Comparison of ENCODE assay signal across 14 mouse cellular contexts in the genomic region with DNA sequence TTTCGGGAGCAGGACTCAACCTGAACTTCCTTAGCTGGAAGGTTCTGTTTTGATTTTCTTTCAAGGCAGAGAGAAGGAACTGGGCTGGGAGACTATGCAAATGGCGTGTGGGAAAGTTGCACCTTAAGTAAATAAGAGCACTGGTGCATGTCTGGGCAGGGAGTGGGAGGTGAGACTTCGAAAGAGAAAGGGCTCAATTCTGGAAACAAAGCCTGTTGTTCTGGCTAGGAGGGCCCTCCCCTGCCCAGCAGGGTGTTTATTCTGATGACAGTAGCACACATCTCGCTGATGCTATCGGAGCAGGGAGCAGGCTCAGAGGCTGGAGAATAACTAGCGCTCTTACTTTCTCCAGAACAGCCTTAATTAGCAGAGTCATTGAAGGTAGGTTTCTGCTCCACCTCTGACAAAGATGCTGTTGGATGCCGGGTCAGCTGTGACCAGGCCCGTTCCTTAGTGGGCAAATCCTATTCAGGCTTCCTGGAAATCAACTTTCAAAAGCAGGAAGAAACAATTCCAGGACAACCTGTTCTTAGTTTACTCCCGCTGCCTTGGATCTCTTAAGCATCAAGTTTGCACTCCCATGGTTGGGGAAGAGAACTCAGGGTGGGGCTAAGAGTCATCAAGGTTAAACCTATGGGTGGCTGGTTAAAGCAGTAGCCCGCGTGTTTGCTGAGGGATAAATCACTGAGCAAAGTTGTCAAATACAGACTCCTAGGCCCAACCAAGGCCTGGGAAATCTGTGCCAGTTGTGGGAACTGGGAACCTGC. TPM values are rescaled to one million over a fixed set of nuclear protein-coding genes. Genes with fewer than 3 reads are reported as not detected.
DNase-seq lines count a peak whose midpoint lies in the region; ATAC-seq and TF ChIP-seq lines count a peak whose summit lies in the region.
"Had no signal": no experiment of that assay in that cellular context is flagged by ENCODE, and none has a peak within 500 bp of the region (broad histone marks: within the 10 kb centered on the region; RNA-seq: fewer than 3 reads in every experiment).

No protein-coding gene starts in this region.

- H3K4me2 ChIP-seq in embryonic facial prominence, embryonic 14.5 days (ENCODE audit: low read depth, low read length), result no peak overlapping the region
- H3K4me2 ChIP-seq: heart, embryonic 13.5 days; hindbrain, embryonic 13.5 days; liver, embryonic 11.5 days had no signal

- H3K9ac ChIP-seq in embryonic facial prominence, embryonic 14.5 days (ENCODE audit: low read depth, low read length), result no peak overlapping the region
- H3K9ac ChIP-seq: heart, embryonic 13.5 days; hindbrain, embryonic 13.5 days had no signal

- peaks cover 61% of the 10 kb centered on the region for H3K36me3 ChIP-seq in E14TG2a.4 (ENCODE audit: insufficient read depth, low read length)
- peaks cover 67% of the 10 kb centered on the region for H3K36me3 ChIP-seq in embryonic facial prominence, embryonic 14.5 days (ENCODE audit: control insufficient read depth, insufficient read depth, low read length)
- H3K36me3 ChIP-seq: G1E had no signal

- no peaks in the 10 kb centered on the region for H3K27me3 ChIP-seq in E14TG2a.4 (ENCODE audit: insufficient read depth, low read length)
- no peaks in the 10 kb centered on the region for H3K27me3 ChIP-seq in embryonic facial prominence, embryonic 14.5 days (replicated peaks; ENCODE audit: control insufficient read depth, insufficient read depth, low read length)
- H3K27me3 ChIP-seq: heart, embryonic 13.5 days had no signal

- DNase-seq in kidney, postnatal 4 days, result peak; percentile 39 to 57
- DNase-seq in kidney, postnatal 14 days, result no peak
- DNase-seq in A20 (ENCODE audit: low read depth, low spot score), result peak; percentile 7
- peak; percentile 76 for DNase-seq in embryonic facial prominence, embryonic 14.5 days (ENCODE audit: low spot score)
- no peak for DNase-seq in cerebellum, postnatal 36 days
- no peak for DNase-seq in layer of hippocampus, adult 9-11 months
- DNase-seq: cerebellum, adult 9-10 months; right cerebral cortex, postnatal 14 days had no signal

- H3K9me3 ChIP-seq in E14TG2a.4 (ENCODE audit: low read length), result no peaks in the 10 kb centered on the region
- H3K9me3 ChIP-seq in embryonic facial prominence, embryonic 14.5 days (ENCODE audit: control insufficient read depth, low read length), result no peaks in the 10 kb centered on the region
- H3K9me3 ChIP-seq: heart, embryonic 13.5 days; hindbrain, embryonic 13.5 days had no signal

- ATAC-seq in embryonic facial prominence, embryonic 14.5 days (ENCODE audit: low read depth), result peak; percentile 41
- no peak for ATAC-seq in megakaryocyte progenitor cell, adult 5-6 weeks (replicated peaks; ENCODE audit: poor library complexity)

- peak overlapping the region; percentile 50 for H3K4me3 ChIP-seq in E14TG2a.4 (replicated peaks; ENCODE audit: low read length)
- H3K4me3 ChIP-seq in embryonic facial prominence, embryonic 14.5 days (ENCODE audit: low read depth, low read length), result no peak overlapping the region
- H3K4me3 ChIP-seq: heart, embryonic 13.5 days; hindbrain, embryonic 13.5 days had no signal

- 0 out of 2 replicates have a peak overlapping the region, but pooled peaks have one; percentile 0 for H3K27ac ChIP-seq in embryonic facial prominence, embryonic 14.5 days (replicated peaks; ENCODE audit: low read depth, low read length)
- H3K27ac ChIP-seq: heart, embryonic 13.5 days; hindbrain, embryonic 13.5 days had no signal

- WGBS in embryonic facial prominence, embryonic 14.5 days, result 44% methylated on average over 11 of the region's 11 CpGs

- no peak for TF ChIP-seq CTCF in E14TG2a.4 (conservative IDR thresholded peaks at IDR 0.05; ENCODE audit: low read length)

- H3K4me1 ChIP-seq in E14TG2a.4 (replicated peaks; ENCODE audit: low read depth, low read length), result peaks cover 90% of the 10 kb centered on the region
- H3K4me1 ChIP-seq in embryonic facial prominence, embryonic 14.5 days (ENCODE audit: control insufficient read depth, insufficient read depth, low read length), result peaks cover 3% of the 10 kb centered on the region; the same call in 1 of the 2 replicates

RNA-seq across cellular contexts. Expression of a gene that starts 18.0 kb away (rescaled TPM):
- polyA plus RNA-seq in embryonic facial prominence, embryonic 14.5 days (2014; fragmentation: Nextera tagmentation; extraction: Ambion mirVana), result 25.1 and 27.5 TPM in 2 replicates
- 0.62 and 0.76 TPM in 2 replicates for total RNA-seq in megakaryocyte progenitor cell, adult 5-6 weeks (2015)
- total RNA-seq in megakaryocyte progenitor cell, adult 5-6 weeks (2017), result 0.81 and 1.00 TPM in 2 replicates
- total RNA-seq: G1E had no signal
- polyA plus RNA-seq: G1E had no signal

Comparison
In these comparisons a context has a peak if more than half of its experiments do, and no peak if none do; other contexts are left out.
1. DNase-seq: peak in kidney, postnatal 4 days (2 of 2), A20 (single experiment) and embryonic facial prominence, embryonic 14.5 days (single experiment); none in kidney, postnatal 14 days (single experiment), cerebellum, postnatal 36 days (0 of 2) and layer of hippocampus, adult 9-11 months (single experiment).